Mouse (Mus musculus) urinary bladder, adult 2 months (tissue): ENCODE measurements at regions not wholly inside any gene's neighbourhood (a gene's known extent, or its start where the extent isn't known, plus 50 kb on each side); places are given as distances from the start of the nearest gene placed in this dataset.

Source experiments
- DNase-seq: peaks from one replicate; pipeline ENCODE4 v3.0.0; 2022; ENCODE audit warnings: low spot score

GRCm38 (mm10) chr6:93488441-93488955, 545.2 kb upstream of the Adamts9 start:
- no peak for DNase-seq

- DNase-seq = no peak
Observed at GRCm38 (mm10) chr6:93478521-93478920, 535.2 kb upstream of the Adamts9 start.

DNA sequence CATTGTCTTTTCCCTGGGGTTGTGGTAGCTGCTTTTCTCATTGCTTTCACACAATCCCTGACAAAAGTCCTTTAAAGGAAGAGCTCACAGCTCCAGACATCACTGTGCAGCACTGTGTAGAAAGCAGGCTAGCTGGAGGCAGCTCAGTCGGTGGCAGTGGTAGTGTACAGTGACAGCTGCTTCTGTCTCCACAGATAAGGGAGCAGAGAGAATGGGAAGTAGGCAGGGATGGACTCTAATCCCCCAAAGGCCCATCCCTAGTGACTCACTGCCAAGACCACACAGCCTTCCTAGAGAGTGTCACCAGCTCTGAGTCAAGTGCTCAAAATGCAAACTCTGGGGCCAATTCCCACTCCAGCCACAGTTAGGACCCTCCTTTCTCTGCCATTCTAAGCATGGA, 531.7 kb upstream of the Adamts9 start:
- no peak for DNase-seq

DNA sequence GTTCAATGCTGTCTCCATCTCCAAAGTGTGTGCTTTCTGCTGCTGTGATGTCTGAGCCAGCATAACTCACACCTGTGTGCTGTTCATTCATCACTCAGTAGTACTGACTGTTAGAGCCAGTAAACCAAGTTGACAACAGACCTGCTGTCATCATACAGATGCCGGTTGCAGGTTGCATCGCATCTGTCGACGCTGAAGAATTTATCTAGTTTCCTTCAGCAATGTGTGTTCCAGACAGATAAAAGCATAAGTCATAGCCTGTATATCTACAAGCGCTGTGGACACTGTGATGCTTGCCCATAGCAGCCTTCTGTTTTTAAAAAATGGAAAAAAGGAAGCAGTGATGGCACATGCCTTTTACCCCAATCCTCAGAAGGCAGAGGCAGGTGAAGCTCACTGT, 524.6 kb upstream of the Adamts9 start:
- no peak for DNase-seq

GRCm38 (mm10) chr6:93462861-93463260, 519.6 kb upstream of the Adamts9 start:
- DNase-seq = no peak

DNA sequence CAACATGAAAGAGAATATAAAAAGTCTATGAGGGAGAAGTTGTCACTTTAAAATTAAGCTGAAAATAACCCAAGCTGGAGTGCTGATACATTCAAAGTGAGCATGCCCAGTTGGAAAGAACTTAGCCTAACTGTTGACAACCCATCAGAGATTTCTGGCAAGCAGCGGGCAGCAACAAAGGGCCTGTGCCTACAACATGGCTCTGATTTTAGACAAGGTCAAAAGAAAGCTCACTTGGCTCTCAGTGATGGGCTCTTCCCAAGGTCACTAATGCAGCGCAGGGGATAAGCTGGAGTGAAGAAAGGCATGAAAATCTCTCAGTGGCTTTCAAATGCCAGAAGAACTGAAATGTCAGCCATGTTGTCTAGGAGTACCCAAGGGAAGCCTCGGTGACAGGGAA, 518.1 kb upstream of the Adamts9 start:
- no peak for DNase-seq

- DNase-seq = no peak
Observed at GRCm38 (mm10) chr6:93457613-93458012, 514.3 kb upstream of the Adamts9 start.

DNA sequence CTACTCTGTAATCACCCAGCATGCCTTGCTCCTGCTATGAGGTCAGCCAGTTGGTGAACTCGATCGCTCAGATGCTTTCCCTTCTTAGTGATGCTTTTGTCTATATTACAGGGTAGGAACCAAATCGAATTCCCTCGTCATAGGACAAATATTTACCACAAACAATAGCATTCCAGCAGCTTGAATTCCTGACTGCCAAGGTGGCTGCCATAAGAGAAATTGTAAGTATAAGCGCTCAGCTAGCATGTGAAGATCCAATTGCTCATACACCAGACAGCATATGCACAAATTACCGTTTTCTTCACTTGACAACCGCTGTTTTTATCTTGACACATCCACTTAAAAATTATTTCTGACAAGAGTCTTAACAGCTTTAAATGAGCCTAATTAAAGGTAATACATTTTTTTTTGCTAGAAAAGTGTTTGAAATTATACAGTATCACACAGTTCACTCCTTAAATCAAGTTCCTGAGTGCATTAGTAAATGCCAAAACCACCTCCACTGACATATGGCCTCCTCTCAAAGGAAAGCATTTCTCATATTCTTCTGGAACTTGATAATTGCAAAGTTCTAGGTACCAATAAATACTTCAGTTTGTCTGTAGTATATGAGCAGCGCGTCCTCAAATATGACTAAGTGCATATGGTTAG, 513.2 kb upstream of the Adamts9 start:
- DNase-seq = no peak

DNA sequence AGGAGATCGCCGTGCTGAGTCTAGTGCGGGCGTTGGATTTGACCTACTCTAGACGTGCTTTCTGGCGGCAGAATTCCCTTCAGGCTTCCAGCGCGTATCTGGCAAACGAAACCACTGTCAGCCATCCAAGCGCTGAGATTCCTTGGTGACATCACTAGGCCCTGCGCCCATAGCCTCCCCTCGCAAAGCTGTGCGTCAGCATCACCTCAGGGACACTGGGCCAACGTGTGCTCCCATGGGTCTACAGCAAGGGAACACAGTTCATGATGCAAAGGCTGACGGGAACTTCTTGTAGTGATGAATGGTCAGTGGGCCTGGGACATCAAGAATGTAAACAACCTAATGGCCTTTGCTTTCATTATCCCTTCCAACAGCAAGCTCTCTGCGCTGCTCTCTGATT, 502.3 kb upstream of the Adamts9 start:
- DNase-seq = peak; percentile 34

DNA sequence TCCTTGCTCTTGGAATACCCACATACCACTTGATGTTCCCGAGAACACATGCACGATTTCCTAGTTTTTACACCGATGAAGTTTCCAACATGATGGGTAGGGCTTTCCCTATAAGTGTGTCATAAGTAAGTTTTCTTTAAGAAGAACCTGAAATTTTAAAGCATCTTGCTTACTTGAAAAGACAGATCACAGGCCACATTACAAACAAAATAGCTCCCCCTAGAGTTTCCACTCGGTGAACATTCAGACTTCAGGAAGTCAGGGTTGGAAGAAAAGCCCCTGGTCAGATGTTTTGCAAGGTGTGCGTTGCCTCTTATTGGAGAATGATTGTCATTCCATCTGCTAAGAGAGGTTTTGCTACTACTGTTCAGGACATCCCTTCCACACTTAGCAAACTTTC, 501.8 kb upstream of the Adamts9 start:
- DNase-seq = no peak

GRCm38 (mm10) chr6:93443766-93444557, 500.7 kb upstream of the Adamts9 start:
- no peak for DNase-seq

DNA sequence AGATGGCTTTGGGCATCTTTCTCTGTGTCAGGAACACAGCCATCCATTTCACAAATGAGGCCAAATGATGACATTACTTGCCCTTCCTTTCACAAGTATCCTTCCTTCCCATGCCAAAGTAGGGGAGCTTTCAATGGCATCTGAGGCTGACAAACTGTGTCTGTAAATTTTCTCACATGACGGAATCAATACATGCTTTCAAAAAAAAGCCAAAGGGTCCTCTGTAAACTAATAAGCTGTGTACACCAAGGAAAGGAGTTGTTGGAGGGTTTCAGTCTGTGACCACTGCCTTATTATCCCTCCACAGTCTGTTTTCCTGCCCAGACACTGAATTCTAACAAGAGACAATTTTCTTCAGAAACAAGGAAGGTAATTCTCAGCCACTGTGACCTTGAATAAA, 490.2 kb upstream of the Adamts9 start:
- DNase-seq = no peak

DNA sequence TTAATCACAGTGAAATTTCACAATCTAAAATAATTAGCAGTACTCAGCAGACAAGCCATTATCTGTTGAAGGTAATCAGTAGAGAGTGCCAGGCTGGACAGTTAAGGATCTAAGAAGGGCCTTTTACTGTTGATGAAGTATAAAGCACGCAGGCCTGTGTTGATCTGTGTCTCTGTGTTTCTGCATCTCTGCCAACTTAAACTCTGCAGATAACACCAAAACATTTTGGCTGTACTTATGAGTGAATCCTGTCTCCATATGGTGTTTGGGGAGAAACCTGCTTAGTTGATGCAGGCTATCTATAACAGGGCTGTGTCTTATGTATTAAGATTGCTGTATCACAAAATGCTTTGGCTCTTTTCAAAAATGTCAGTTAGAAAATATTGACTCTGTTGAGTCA, 482.8 kb upstream of the Adamts9 start:
- no peak for DNase-seq

DNA sequence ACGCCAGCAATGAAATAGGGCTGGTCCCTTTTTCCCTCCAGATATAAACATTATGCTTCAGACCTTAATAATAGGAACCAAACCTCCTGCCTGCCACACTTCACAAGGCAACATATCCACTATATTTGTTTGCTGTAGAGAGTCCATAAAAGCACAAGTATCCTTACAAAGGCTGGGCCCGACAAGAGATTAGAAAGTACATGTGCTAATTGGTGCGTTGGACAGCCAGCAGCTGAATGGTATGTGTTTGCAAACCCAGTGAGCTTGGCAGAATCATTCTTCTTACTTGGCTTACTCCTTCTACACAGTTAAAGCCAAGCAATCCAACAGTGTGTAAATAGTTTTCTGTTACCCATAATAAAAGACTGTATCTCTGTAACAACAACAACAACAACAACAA, 479.6 kb upstream of the Adamts9 start:
- DNase-seq = no peak

GRCm38 (mm10) chr6:93422253-93422652, 479.0 kb upstream of the Adamts9 start:
- DNase-seq = no peak

- DNase-seq = no peak
Observed at GRCm38 (mm10) chr6:93417625-93418024, 474.3 kb upstream of the Adamts9 start.

DNA sequence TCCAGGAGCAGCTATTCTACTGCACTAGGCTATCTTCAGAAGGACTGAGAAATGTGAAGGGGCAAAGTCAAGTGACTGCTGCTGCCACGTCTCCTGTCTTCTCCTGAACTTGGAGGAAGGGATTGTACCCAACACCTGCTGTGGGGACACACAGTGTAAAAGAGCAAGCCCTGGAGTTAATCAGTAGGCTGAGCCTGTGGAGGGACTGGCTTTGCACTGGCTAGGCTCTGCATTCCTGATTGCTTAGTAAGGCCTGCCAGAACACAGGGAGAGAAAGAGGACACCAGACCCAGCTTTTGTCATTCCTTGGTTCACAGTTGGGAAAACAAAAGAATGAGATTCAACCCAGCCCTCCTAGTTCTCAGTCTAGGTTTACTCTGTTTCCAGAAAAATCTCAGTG, 472.7 kb upstream of the Adamts9 start:
- no peak for DNase-seq

DNA sequence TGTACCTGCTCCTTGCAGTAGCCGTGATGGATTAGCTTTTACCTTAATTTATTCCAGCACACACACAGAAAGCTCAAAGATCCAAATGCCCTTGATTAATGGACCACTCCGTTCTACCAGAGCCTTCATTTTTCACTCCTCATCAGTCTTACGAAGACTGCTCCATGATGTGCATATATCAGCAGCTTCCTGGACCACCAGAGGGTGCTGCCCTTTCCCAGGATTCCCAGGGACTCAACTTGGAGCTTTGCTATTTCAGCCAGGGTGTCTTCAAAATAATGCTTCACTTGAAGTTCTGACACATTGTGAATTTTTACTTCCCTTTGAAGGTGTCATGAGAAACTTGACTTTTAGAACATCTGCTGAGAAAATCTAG, 467.8 kb upstream of the Adamts9 start:
- no peak for DNase-seq

DNA sequence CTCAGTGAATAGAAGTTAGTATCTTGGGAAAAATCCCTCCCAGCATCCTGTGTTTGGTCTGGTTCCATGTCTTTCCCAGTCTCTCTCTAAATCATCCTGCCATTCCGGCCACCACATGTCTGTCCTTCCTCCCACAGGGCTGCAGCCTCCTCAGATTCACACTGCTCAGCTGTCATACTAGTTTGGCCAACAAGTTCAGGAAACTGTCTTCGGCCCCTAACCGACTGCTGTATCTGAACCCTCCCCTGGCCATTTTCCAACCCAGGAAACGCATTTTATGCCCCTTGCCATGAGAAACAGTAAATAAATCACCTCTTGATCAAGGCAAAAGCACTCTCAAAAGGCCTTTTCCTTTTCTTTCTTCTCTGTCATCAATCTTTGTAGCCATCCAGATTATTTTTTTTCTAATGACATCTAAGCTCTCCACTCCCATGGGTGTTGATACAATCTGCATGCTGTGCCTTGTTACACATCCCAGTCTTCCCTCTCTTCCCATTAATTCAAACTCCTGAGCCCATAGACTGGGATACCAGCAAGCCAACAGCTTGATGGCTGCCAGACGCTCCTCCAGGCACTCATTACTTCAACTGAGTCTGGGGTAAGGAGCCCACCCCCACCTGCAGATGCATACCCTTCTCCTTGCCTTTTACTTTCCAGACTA, 467.3 kb upstream of the Adamts9 start:
- DNase-seq = no peak

- DNase-seq = no peak
Observed at GRCm38 (mm10) chr6:93398551-93398950, 455.3 kb upstream of the Adamts9 start.

DNA sequence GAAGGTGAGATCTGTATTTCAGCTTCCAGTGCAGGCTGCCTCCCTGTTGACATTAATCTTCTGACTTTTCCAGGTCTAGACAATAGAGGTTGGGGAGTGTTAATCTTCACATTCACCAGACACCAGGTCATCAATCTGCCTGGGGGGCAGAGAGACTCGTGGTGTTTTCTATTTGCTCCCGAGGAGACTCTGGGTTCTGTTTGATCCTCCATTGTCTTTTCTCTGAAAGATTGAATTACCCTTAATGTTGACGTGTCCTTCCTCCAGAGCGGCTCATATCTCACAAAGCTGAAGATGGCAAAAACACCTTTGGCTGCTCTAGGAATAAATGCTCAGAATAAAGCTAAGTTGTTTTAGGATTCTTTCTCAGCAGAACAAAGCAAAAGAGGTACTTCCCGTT, 453.8 kb upstream of the Adamts9 start:
- DNase-seq = no peak

GRCm38 (mm10) chr6:93395952-93396351, 452.7 kb upstream of the Adamts9 start:
- DNase-seq = no peak

DNA sequence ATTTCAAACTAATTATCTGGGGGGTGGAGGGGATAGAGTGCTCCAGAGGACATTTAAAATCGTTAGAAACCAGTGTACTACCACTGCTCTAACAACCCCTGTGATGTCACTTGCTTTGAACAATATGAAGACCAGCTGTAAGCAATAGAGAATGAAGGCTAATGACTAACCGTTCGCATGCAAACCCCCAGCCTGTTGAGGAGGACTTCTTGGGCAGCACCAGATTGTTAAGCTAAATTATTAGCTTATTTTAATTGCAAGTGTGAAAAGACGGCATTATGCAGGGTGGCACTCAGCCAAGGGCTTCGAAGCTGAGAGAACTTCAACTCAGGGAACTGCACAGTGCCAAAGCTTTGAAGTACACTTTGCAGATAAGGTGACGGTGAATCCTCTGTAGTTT, 452.0 kb upstream of the Adamts9 start:
- no peak for DNase-seq
